Mouse (Mus musculus) heart, embryonic 15.5 days (tissue): ENCODE results near the gene Gm49395. TPM values are rescaled to one million over a fixed set of nuclear protein-coding genes. Genes with fewer than 3 reads are reported as not detected.

Experiments used
- ATAC-seq: fragments of 200-750 bp; cut with Nextera tagmentation; replicated peaks from 2 replicates; pipeline ENCODE4 v1.8.0; 2017; ENCODE audit warnings: low read depth, moderate TSS enrichment; ENCODE audit not compliant: insufficient number of reproducible peaks, insufficient read depth, low FRiP score
- H3K27ac ChIP-seq: fragments of 300-500 bp; sonication (generic); 2 replicates; pipeline ENCODE4 v1.5.1; 2015; ENCODE audit warnings: mild to moderate bottlenecking, inconsistent platforms
- H3K27me3 ChIP-seq: fragments of 300-500 bp; sonication (generic); 2 replicates; pipeline ENCODE4 v1.6.1; 2015; ENCODE audit warnings: inconsistent platforms
- H3K36me3 ChIP-seq: fragments of 300-500 bp; sonication (generic); 2 replicates; pipeline ENCODE4 v1.6.1; 2015; ENCODE audit warnings: mild to moderate bottlenecking, inconsistent platforms
- H3K4me1 ChIP-seq: fragments of 300-500 bp; sonication (generic); replicated peaks from 2 replicates; pipeline ENCODE4 v1.6.1; 2015; ENCODE audit warnings: inconsistent platforms
- H3K4me2 ChIP-seq: fragments of 300-500 bp; sonication (generic); 2 replicates; pipeline ENCODE4 v1.6.1; 2015; ENCODE audit warnings: inconsistent platforms, mild to moderate bottlenecking, moderate library complexity
- H3K4me3 ChIP-seq: fragments of 300-500 bp; sonication (generic); 2 replicates; pipeline ENCODE4 v1.5.1; 2015; ENCODE audit warnings: mild to moderate bottlenecking, inconsistent platforms
- H3K9ac ChIP-seq: fragments of 300-500 bp; sonication (generic); 2 replicates; pipeline ENCODE4 v1.6.1; 2015; ENCODE audit warnings: mild to moderate bottlenecking, inconsistent platforms
- H3K9me3 ChIP-seq: fragments of 300-500 bp; sonication (generic); replicated peaks from 2 replicates; pipeline ENCODE4 v1.6.1; 2016; ENCODE audit warnings: inconsistent platforms
- WGBS: fragments of 180-500 bp; shearing (Covaris S2); methylation state at CpG from one replicate; pipeline ENCODE4 v1.1.7; 2015; ENCODE audit warnings: mixed read lengths; 5-methylcytosine and 5-hydroxymethylcytosine counted together
- polyA plus RNA-seq: library from polyadenylated mRNA; unstranded; fragments of >200 nt; fragmentation: Nextera tagmentation; extraction: Ambion mirVana; gene quantifications from 2 replicates; pipeline ENCODE4 v1.2.1, GENCODE M21; 2015

Gene Gm49395
- polyA plus RNA-seq, 1 experiment from 2014 or later, result 8.9 TPM

GRCm38 (mm10) chr13:115098227-115098626 is 3.5 kb downstream of the Gm49395 start:
- Histone ChIP-seq H3K4me1 (peaks cover 41% of the 10 kb centered on the region), H3K4me3 (no peak overlapping the region), H3K4me2 (peak overlapping the region; percentile 11; the same call in 1 of the 2 replicates), H3K27me3 (no peaks in the 10 kb centered on the region), H3K27ac (no peak overlapping the region), H3K9me3 (no peaks in the 10 kb centered on the region), H3K36me3 (no peaks in the 10 kb centered on the region), H3K9ac (no peak overlapping the region)
- ATAC-seq, result no peak
- WGBS, result 73% methylated on average over 3 of the region's 3 CpGs

GRCm38 (mm10) chr13:115096965-115097364 is 4.8 kb downstream of the Gm49395 start:
- Histone ChIP-seq H3K27ac (0 out of 2 replicates have a peak overlapping the region, but pooled peaks have one; percentile 2), H3K9ac (no peak overlapping the region), H3K9me3 (no peaks in the 10 kb centered on the region), H3K36me3 (no peaks in the 10 kb centered on the region), H3K4me3 (no peak overlapping the region), H3K4me1 (peaks cover 42% of the 10 kb centered on the region), H3K4me2 (no peak overlapping the region), H3K27me3 (no peaks in the 10 kb centered on the region)
- ATAC-seq, result no peak
- 62% methylated on average over 5 of the region's 5 CpGs for WGBS

GRCm38 (mm10) chr13:115096216-115096615 is 5.5 kb downstream of the Gm49395 start:
- H3K36me3 ChIP-seq, result no peaks in the 10 kb centered on the region
- ATAC-seq, result no peak
- no peak overlapping the region for H3K4me3 ChIP-seq
- WGBS, result 11% methylated on average over 2 of the region's 2 CpGs
- H3K4me1 ChIP-seq, result peaks cover 49% of the 10 kb centered on the region
- no peaks in the 10 kb centered on the region for H3K9me3 ChIP-seq
- H3K4me2 ChIP-seq, result no peak overlapping the region
- peak overlapping the region; percentile 29 for H3K27ac ChIP-seq
- no peak overlapping the region for H3K9ac ChIP-seq
- no peaks in the 10 kb centered on the region for H3K27me3 ChIP-seq

GRCm38 (mm10) chr13:115095392-115095791 is 6.3 kb downstream of the Gm49395 start:
- H3K36me3 ChIP-seq, result no peaks in the 10 kb centered on the region
- H3K27me3 ChIP-seq, result no peaks in the 10 kb centered on the region
- ATAC-seq, result no peak
- no peaks in the 10 kb centered on the region for H3K9me3 ChIP-seq
- H3K4me3 ChIP-seq, result no peak overlapping the region
- 84% methylated on average over 2 of the region's 2 CpGs for WGBS
- H3K4me1 ChIP-seq, result peaks cover 53% of the 10 kb centered on the region
- no peak overlapping the region for H3K9ac ChIP-seq
- no peak overlapping the region for H3K27ac ChIP-seq
- H3K4me2 ChIP-seq, result no peak overlapping the region

GRCm38 (mm10) chr13:115091511-115091910 is 10.2 kb downstream of the Gm49395 start:
- peaks cover 57% of the 10 kb centered on the region for H3K4me1 ChIP-seq

GRCm38 (mm10) chr13:115090977-115091445 is 10.7 kb downstream of the Gm49395 start:
- Histone ChIP-seq H3K27ac (peak overlapping the region; percentile 96), H3K9me3 (no peaks in the 10 kb centered on the region), H3K4me2 (peak overlapping the region; percentile 83), H3K36me3 (peaks cover 14% of the 10 kb centered on the region), H3K4me1 (peaks cover 55% of the 10 kb centered on the region), H3K4me3 (peak overlapping the region; percentile 70), H3K27me3 (no peaks in the 10 kb centered on the region), H3K9ac (peak overlapping the region; percentile 57; the same call in 1 of the 2 replicates)
- no peak for ATAC-seq
- WGBS, result 30% methylated on average over 9 of the region's 9 CpGs

More at GRCm38 (mm10) chr13:115091511-115091910, 10.2 kb downstream of the Gm49395 start:
- Histone ChIP-seq H3K27me3 (no peaks in the 10 kb centered on the region), H3K9ac (no peak overlapping the region), H3K9me3 (no peaks in the 10 kb centered on the region), H3K4me3 (no peak overlapping the region; the same call in 1 of the 2 replicates), H3K4me2 (peak overlapping the region; percentile 83), H3K27ac (peak overlapping the region; percentile 43), H3K36me3 (peaks cover 14% of the 10 kb centered on the region)
- 51% methylated on average over 3 of the region's 3 CpGs for WGBS
- ATAC-seq, result no peak

- no peaks in the 10 kb centered on the region for H3K27me3 ChIP-seq
- peak within 1 kb of the TSS; percentile 75 for H3K9ac ChIP-seq
- H3K9me3 ChIP-seq, result no peaks in the 10 kb centered on the region
- H3K4me2 ChIP-seq, result peak within 1 kb of the TSS; percentile 83
- H3K4me3 ChIP-seq, result peak within 1 kb of the TSS; percentile 70
- under 1% methylated on average over 60 of the region's 60 CpGs for WGBS
- H3K4me1 ChIP-seq, result peaks cover 51% of the 10 kb centered on the region
- peak within 1 kb of the TSS; percentile 96 for H3K27ac ChIP-seq
- H3K36me3 ChIP-seq, result peaks cover 14% of the 10 kb centered on the region
- peak; percentile 91 for ATAC-seq
Observed at GRCm38 (mm10) chr13:115090069-115090976, 11.4 kb downstream of the Gm49395 start, which contains the start of gene Pelo. TSS of gene Pelo (minus strand) at chr13:115090186.

- H3K36me3 ChIP-seq, result peaks cover 14% of the 10 kb centered on the region
- peak overlapping the region; percentile 70 for H3K4me3 ChIP-seq
- H3K27me3 ChIP-seq, result no peaks in the 10 kb centered on the region
- H3K9ac ChIP-seq, result peak overlapping the region; percentile 75
- peaks cover 50% of the 10 kb centered on the region for H3K4me1 ChIP-seq
- 4% methylated on average over 31 of the region's 35 CpGs for WGBS
- peak overlapping the region; percentile 96 for H3K27ac ChIP-seq
- H3K4me2 ChIP-seq, result peak overlapping the region; percentile 83
- ATAC-seq, result peak; percentile 41
- H3K9me3 ChIP-seq, result no peaks in the 10 kb centered on the region
Observed at GRCm38 (mm10) chr13:115089395-115090025, 12.2 kb downstream of the Gm49395 start.

- Histone ChIP-seq H3K4me1 (peaks cover 47% of the 10 kb centered on the region), H3K27me3 (no peaks in the 10 kb centered on the region), H3K9ac (peak overlapping the region; percentile 75), H3K9me3 (no peaks in the 10 kb centered on the region), H3K4me3 (peak overlapping the region; percentile 70), H3K27ac (peak overlapping the region; percentile 96), H3K4me2 (peak overlapping the region; percentile 83), H3K36me3 (peaks cover 14% of the 10 kb centered on the region)
- 42% methylated on average over 11 of the region's 11 CpGs for WGBS
- no peak for ATAC-seq
Observed at GRCm38 (mm10) chr13:115089020-115089394, 12.7 kb downstream of the Gm49395 start.

GRCm38 (mm10) chr13:115085974-115086373 is 15.7 kb downstream of the Gm49395 start:
- H3K36me3 ChIP-seq, result peaks cover 16% of the 10 kb centered on the region
- no peak overlapping the region for H3K4me2 ChIP-seq
- no peak overlapping the region for H3K4me3 ChIP-seq
- 78% methylated on average over 6 of the region's 6 CpGs for WGBS
- no peaks in the 10 kb centered on the region for H3K27me3 ChIP-seq
- peaks cover 29% of the 10 kb centered on the region for H3K4me1 ChIP-seq
- no peak overlapping the region for H3K27ac ChIP-seq
- no peaks in the 10 kb centered on the region for H3K9me3 ChIP-seq
- ATAC-seq, result no peak
- no peak overlapping the region for H3K9ac ChIP-seq

- Histone ChIP-seq H3K9ac (no peak overlapping the region), H3K4me1 (peaks cover 24% of the 10 kb centered on the region), H3K27ac (no peak overlapping the region), H3K4me3 (no peak overlapping the region), H3K4me2 (no peak overlapping the region), H3K9me3 (no peaks in the 10 kb centered on the region), H3K27me3 (no peaks in the 10 kb centered on the region), H3K36me3 (peaks cover 3% of the 10 kb centered on the region; the same call in 1 of the 2 replicates)
- WGBS, result 74% methylated on average over 7 of the region's 7 CpGs
- no peak for ATAC-seq
Observed at GRCm38 (mm10) chr13:115082339-115082738, 19.4 kb downstream of the Gm49395 start.
